Mouse (Mus musculus) embryonic facial prominence, embryonic 15.5 days (tissue): ENCODE measurements around the gene Pla2g12b. TPM values are rescaled to one million over a fixed set of nuclear protein-coding genes. Genes with fewer than 3 reads are reported as not detected.

Experiments
- ATAC-seq: fragments of 200-750 bp; cut with Nextera tagmentation; 2 replicates; pipeline ENCODE4 v1.8.0; 2017; ENCODE audit warnings: low read depth, moderate TSS enrichment; ENCODE audit not compliant: insufficient number of reproducible peaks, low FRiP score, low TSS enrichment
- H3K27ac ChIP-seq: fragments of 300-500 bp; sonication (generic); replicated peaks from 2 replicates; pipeline ENCODE4 v1.5.1; 2015; ENCODE audit warnings: mild to moderate bottlenecking, inconsistent platforms
- H3K27me3 ChIP-seq: fragments of 300-500 bp; sonication (generic); 2 replicates; pipeline ENCODE4 v1.6.1; 2015; ENCODE audit warnings: inconsistent platforms
- H3K36me3 ChIP-seq: fragments of 300-500 bp; sonication (generic); 2 replicates; pipeline ENCODE4 v1.6.1; 2015; ENCODE audit warnings: mild to moderate bottlenecking, inconsistent platforms
- H3K4me1 ChIP-seq: fragments of 300-500 bp; sonication (generic); 2 replicates; pipeline ENCODE4 v1.6.1; 2015; ENCODE audit warnings: inconsistent platforms
- H3K4me2 ChIP-seq: fragments of 300-500 bp; sonication (generic); replicated peaks from 2 replicates; pipeline ENCODE4 v1.6.1; 2015; ENCODE audit warnings: mild to moderate bottlenecking, inconsistent platforms
- H3K4me3 ChIP-seq: fragments of 300-500 bp; sonication (generic); replicated peaks from 2 replicates; pipeline ENCODE4 v1.5.1; 2015; ENCODE audit warnings: mild to moderate bottlenecking, inconsistent platforms
- H3K9ac ChIP-seq: fragments of 300-500 bp; sonication (generic); 2 replicates; pipeline ENCODE4 v1.6.1; 2015; ENCODE audit warnings: inconsistent platforms
- H3K9me3 ChIP-seq: fragments of 300-500 bp; sonication (generic); replicated peaks from 2 replicates; pipeline ENCODE4 v1.6.1; 2016; ENCODE audit warnings: inconsistent platforms
- WGBS: fragments of 180-500 bp; shearing (Covaris S2); methylation state at CpG from one replicate; pipeline ENCODE4 v1.1.7; 2015; 5-methylcytosine and 5-hydroxymethylcytosine counted together
- polyA plus RNA-seq: library from polyadenylated mRNA; unstranded; fragments of >200 nt; fragmentation: Nextera tagmentation; extraction: Ambion mirVana; gene quantifications from 2 replicates; pipeline ENCODE4 v1.2.1, GENCODE M21; 2015

The Pla2g12b gene
- polyA plus RNA-seq, 1 experiment from 2014 or later: 0.20 TPM

DNA sequence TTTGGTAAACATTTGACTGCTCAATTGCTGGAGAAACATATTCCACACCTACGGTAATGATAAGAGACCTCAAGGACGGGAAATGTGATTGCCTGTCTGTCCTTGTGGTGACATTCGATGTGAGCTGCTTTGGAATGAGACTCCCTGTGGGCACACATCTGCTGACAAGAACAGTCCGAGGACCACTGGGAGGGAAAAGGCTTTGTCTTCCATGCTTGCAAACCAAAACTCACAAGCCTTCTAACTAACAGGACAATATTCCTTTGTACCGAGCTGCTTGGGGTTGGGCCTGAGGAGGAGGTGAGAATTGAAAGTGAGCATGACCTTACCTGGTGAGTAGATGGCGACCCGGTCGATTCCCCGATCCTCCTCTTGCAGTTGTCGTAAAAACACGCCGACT is 63.8 kb downstream of the Pla2g12b start:
- Histone ChIP-seq H3K9me3 (no peaks in the 10 kb centered on the region), H3K4me3 (no peak overlapping the region), H3K36me3 (no peaks in the 10 kb centered on the region), H3K9ac (no peak overlapping the region), H3K4me1 (0 out of 2 replicates have a peak, but pooled peaks cover 4% of the 10 kb centered on the region), H3K4me2 (no peak overlapping the region), H3K27me3 (no peaks in the 10 kb centered on the region), H3K27ac (no peak overlapping the region)
- WGBS: 85% methylated on average over 12 of the region's 12 CpGs
- ATAC-seq: no peak

- no peak overlapping the region for H3K9ac ChIP-seq
- no peak overlapping the region for H3K4me2 ChIP-seq
- H3K9me3 ChIP-seq: no peaks in the 10 kb centered on the region
- WGBS: 60% methylated on average over 5 of the region's 5 CpGs
- 0 out of 2 replicates have a peak, but pooled peaks cover 4% of the 10 kb centered on the region for H3K4me1 ChIP-seq
- H3K27ac ChIP-seq: no peak overlapping the region
- H3K27me3 ChIP-seq: no peaks in the 10 kb centered on the region
- no peak for ATAC-seq
- H3K4me3 ChIP-seq: no peak overlapping the region
- no peaks in the 10 kb centered on the region for H3K36me3 ChIP-seq
These were observed 67.0 kb downstream of the Pla2g12b start for GRCm38 (mm10) chr10:59470451-59470850.

Other genes with a start within 250 kb of the Pla2g12b start
- 39.1 and 41.7 TPM in 2 replicates for gene Sept10, start 181.8 kb upstream of the Pla2g12b start, polyA plus RNA-seq
- 15.0 and 17.8 TPM in 2 replicates for gene Sowahc, start 181.7 kb upstream of the Pla2g12b start, polyA plus RNA-seq
- 106 and 123 TPM in 2 replicates for gene P4ha1, start 80.4 kb upstream of the Pla2g12b start, polyA plus RNA-seq
- 9.1 TPM in 1 of 2 replicates, not detected in the other for gene Gm10273, start 8.0 kb upstream of the Pla2g12b start, polyA plus RNA-seq
- 0.40 and 0.62 TPM in 2 replicates for gene Oit3, start 38.1 kb downstream of the Pla2g12b start, polyA plus RNA-seq
- 0.85 TPM in 1 of 2 replicates, not detected in the other for gene Gm10322, start 212.4 kb downstream of the Pla2g12b start, polyA plus RNA-seq
- gene Mcu, start 213.0 kb downstream of the Pla2g12b start, polyA plus RNA-seq: 40.7 and 40.8 TPM in 2 replicates